Mouse (Mus musculus) adrenal gland, adult 18-20 months (tissue): ENCODE measurements around the gene Nfatc2. TPM values are rescaled to one million over a fixed set of nuclear protein-coding genes. Genes with fewer than 3 reads are reported as not detected.

Experiments used
- DNase-seq, 2 experiments: peaks; one replicate each; pipeline ENCODE4 v3.0.0; 2021 to 2022; ENCODE audit warnings: low spot score in 2 of 2
- total RNA-seq, 2 experiments: library from RNA; stranded (reverse); gene quantifications; 1 replicate in 1 of 2; 2 replicates in 1 of 2; pipeline ENCODE4 v1.2.3; 2021

The Nfatc2 gene
- total RNA-seq, 2 experiments from 2014 or later = 2.8 to 3.7 TPM

- DNase-seq = no peak
Measured at GRCm38 (mm10) chr2:168500244-168500643, 101.2 kb downstream of the Nfatc2 start.

- peak in 1 of 2 experiments; percentile 10 for DNase-seq
Measured at GRCm38 (mm10) chr2:168491791-168492190, 109.7 kb downstream of the Nfatc2 start.

DNA sequence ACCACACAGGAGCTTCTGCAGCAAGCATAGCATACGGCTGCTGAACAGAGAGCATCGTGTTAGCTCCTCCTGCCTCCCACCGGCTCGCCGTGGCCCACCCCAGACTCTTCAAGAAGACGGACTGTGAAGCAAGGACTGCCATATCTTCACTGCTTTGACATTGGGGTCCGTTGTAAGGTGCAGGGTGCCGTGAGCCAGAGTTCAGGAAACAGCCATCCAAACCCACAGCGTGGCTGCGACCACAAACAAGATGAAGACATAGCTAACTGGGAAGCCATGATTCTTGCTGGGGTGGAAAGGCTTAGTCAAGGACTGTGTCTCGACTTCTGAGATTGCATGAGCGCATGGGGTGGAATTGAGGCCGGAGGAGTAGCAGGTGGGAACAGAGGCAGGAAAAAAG lies 111.5 kb downstream of the Nfatc2 start:
- DNase-seq = no peak

GRCm38 (mm10) chr2:168488158-168488925 lies 113.1 kb downstream of the Nfatc2 start:
- no peak for DNase-seq

- DNase-seq = no peak
Measured at GRCm38 (mm10) chr2:168481121-168481520, 120.3 kb downstream of the Nfatc2 start.

DNA sequence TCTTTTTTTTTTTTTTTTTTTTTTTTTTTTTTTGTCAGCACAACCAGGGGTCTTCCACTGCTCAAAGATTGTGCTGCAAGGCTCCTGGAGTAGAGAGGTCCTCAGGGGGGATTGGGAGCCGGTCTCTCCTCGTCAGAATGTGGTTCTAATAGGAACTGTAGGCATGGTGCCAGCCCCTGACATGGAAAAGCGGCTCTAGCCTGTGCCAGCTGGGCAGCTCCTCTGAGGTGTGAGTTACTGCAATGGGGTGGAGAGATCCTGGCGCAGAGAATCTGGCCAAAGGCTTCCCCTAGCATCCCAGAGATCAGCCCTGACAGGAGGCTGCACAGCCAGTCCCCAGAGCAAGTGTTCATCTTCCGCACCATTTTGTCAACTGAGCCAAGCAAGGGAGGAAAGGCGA lies 120.8 kb downstream of the Nfatc2 start:
- no peak for DNase-seq

DNA sequence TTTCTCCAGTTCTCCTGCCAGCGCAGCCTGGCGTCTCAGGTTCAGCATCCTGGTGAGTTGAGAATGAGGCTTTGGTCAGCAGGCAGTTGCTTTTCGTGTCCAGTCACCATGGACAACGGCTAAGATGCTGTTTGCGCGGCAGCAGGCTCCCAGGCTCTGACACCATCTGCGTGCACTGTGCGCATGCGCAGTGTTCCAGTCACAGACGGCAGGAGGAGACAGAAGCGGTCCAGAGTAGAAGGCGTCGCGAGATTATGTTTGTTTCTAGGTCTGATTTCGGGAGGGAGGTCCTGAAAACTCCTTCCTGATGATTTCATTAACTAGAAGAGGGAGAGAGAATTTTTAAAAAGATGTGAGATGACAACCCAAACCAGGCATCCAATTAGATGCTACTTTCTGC lies 121.5 kb downstream of the Nfatc2 start:
- DNase-seq = no peak

DNA sequence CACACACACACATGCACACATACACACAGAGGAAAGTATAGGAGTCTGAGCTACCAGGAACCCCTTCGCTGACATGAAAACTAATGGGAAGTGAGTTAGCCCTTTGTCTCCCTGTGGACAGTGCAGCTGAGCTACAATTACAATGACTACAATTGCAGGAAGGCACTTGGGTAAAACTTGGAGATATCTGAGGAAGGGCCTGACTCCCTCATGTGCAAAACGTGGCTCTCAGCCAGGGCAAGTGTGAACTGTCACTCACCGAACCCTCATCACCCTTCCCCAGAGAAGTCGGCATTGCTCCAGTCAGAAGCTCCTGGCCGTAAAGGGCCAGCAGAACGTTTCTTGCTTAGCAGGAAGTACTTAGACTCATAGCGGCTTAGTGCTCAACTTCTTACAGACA lies 123.0 kb downstream of the Nfatc2 start:
- DNase-seq = no peak

DNA sequence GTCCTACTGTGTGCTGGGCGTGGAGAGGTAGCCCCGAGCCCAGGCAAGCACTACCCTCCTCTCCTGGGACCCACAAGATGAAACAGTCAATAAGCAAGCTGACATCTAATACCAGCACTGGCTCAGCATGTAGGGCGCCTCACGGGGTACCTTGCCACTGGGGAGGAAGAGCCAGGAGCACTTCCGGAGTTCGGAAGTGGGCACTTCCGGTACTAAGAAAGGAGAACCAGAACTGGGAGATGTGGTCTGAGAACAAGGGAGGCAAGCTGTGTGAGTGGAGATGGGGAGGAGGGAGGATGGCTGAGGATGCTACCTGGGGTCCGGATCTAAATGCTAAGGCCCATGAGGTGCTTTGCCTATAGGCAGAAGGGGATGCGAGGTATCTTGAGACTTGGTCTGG lies 128.0 kb downstream of the Nfatc2 start:
- no peak for DNase-seq

- peak; percentile 69 to 73 for DNase-seq
Measured at GRCm38 (mm10) chr2:168472899-168473298, 128.6 kb downstream of the Nfatc2 start.

- peak; percentile 74 to 75 for DNase-seq
Measured at GRCm38 (mm10) chr2:168469032-168469431, 132.4 kb downstream of the Nfatc2 start.

DNA sequence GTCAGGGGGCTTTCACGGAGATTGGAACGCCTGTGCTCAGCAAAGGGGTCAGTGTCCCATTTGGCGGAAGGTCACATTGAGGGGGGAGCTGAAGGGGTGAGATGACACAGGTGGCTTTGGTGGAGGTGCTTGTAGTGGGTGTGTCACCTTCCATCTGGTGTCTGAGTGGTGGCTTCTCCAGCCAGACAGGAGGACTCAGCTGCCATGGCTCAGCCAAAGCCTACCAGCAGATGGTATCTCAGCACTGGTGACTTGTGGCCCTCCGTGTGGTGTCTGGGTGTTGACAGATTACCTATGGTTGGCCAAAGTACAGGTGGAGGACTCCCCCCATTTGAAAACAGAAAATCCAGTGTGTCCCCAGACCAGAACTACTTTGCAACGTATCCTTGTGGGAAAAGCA lies 134.3 kb downstream of the Nfatc2 start:
- no peak for DNase-seq

DNA sequence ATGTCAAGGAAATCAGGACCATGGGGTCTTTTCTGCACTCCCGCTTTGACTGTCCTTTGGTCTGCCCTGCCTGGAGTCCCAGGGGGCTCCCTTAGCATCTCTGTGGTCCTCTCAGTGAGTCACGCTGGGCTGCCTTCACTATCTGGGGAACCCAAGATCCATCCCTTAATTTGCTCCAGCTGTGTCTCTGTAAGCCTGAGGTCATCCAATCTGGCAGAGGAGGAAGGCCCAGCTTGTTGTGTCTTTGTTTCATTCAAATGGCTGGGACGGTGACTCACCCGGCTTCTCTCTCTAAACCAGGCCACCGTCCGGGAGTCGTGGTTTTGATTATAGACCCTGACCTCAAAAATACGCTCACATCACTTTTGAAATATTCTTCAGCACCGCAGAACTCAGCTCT lies 135.4 kb downstream of the Nfatc2 start:
- peak; percentile 20 to 30 for DNase-seq

- no peak for DNase-seq
Measured at GRCm38 (mm10) chr2:168465646-168466045, 135.8 kb downstream of the Nfatc2 start.

GRCm38 (mm10) chr2:168461865-168462264 lies 139.6 kb downstream of the Nfatc2 start:
- DNase-seq = no peak

GRCm38 (mm10) chr2:168459627-168460026 lies 141.8 kb downstream of the Nfatc2 start:
- DNase-seq = no peak

DNA sequence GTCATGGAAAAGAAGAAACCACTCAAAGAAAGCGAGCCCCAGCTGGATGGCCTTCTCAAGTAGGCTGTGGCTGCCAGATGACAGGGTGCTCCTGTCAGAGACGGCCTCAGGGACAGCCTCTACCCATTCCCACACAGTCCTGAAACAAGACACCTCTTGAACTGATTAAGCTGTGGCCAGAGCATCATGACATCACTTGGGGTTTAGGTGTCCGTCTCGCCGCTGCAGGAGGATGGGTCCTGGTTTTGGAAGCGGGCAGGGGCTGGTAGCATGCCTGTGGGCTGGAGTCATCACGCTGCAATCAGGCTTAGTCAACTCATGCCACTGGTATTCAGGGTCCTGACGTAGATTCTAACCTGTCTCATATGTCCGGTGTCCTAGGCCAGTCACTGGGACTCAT lies 142.9 kb downstream of the Nfatc2 start:
- no peak for DNase-seq

DNA sequence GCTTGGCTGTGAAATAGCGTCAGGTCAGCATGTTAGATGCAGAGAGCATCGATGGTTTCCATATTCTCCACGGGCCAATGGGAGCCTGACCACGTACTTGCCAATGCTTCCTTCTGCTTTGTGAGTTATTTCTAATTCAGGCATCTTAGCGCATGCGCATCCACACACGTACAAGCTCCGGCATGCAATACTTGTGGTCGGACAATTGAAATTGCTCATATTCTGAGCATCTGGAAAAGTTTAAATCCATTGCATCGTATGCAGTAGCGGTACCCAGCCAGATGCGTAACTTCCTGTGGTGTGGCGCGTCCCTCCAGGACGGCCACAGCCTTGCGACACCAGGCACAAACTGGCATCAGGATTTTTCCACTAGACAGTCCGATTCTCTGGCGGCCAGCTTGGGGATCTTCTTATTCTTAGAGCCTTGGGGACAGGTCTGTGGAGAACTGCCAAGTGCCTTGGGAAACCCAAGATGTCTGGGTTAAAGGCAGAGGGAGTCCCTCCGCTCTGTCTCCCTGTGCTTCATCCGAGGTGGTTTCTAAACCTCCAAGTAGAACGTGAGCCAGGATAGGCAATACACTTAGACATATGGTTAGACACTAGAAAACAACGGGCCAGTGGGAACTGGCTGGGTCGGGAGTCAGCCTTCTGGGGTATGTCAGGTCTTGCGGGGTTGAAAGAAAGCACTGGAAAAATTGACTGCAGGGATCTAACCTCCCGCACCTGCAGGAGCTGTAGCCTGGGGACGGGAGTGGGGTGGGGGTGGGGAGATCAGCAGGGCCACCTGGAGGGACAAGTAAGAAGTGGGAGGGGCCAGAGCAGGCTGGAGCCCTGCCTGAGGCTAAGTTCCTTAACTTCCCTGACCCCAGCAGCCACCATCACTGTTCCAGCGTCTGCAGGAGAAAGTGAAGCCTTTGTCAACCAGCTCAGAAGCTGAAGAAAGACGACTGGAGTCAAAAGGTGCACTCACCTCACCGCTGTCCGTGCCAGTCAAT lies 149.4 kb downstream of the Nfatc2 start:
- no peak for DNase-seq

DNA sequence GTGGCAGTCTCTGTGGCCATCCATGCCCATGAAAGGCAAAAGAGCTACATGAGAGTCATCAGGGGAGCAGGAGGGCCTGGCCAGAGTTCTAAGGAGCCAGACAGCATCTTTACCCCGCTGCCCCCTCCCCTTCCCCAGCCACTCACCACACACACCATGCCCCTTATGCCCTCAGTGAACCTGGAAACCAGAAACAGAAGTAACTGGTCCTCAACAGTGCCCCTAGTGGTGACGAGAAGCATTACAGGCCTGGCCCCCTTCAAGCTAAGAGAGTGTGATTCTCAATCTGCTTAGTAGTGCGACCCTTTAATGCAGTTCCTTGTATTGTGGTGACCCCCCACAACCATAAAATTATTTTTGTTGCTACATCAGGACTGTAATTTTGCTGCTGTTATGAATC lies 150.5 kb downstream of the Nfatc2 start:
- DNase-seq = no peak

DNA sequence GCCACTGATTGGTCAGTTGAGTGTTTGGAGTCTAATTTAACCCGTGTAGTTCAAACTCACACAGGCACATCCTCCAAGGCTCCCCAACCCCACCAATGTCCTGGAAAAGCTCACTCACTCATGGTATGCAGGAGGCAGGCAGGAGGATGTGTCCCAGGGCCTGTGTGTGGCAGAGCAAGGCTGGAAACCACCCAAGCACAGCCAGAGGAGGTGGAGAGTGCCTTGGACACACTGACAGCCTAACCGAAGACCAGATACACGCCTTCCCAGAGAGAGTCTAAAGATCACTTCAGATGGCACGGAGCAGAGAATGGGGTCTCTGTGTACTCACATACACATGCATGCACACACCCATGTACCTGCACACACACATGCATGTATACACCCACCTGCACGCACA lies 153.4 kb downstream of the Nfatc2 start:
- no peak for DNase-seq

DNA sequence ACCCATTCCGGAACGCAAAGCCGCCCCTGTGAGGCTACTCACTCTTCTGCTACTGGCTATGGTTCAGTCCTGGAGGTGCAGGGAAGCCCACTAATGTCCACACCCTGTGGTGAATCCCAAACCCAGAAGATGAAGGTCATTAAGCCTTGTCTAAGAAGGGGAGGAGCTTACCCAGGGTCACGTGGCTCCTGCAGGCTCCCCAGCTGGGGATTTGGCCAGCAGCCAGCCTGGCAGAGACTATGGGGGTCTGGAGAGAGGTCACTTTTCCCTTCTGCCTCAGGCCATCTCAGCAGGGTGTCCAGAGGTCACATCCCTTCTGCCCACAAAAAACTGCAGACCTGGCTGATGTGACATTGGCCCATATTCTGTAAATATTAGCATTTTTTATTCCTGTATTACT lies 153.9 kb downstream of the Nfatc2 start:
- no peak for DNase-seq

DNA sequence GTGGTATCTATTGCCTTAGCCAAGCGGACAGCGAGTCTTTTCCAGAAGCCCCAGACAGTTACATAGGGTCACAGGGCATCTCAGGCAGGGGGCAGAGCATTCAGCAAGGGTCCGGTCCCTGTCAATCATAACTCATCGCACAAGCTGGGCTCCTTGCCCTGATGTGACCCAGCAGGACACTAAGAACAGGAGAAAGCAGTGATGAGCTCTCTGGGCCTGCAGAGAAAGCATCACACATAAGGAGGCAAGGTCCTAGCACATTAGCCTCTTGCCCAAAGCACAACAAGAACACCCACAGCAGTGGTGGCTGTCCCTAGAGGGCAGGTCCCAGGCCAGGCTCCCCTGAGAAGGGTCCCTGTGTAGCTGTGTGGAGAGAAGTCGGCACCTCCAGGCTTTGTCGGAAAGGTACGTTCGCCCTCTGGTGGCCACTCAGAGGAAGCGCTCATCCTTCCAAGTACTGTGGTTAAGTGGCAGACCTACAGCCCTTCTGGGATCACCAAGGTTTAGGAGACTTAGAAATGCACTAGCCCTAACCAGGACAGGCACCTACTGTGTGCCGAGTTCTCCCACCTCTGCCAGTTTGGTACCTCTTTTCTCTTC lies 156.1 kb downstream of the Nfatc2 start:
- peak; percentile 57 to 61 for DNase-seq
